Mouse (Mus musculus): ENCODE measurements at regions not wholly inside any gene's neighbourhood (a gene's known extent, or its start where the extent isn't known, plus 50 kb on each side); places are given as distances from the start of the nearest gene placed in this dataset.

DNA sequence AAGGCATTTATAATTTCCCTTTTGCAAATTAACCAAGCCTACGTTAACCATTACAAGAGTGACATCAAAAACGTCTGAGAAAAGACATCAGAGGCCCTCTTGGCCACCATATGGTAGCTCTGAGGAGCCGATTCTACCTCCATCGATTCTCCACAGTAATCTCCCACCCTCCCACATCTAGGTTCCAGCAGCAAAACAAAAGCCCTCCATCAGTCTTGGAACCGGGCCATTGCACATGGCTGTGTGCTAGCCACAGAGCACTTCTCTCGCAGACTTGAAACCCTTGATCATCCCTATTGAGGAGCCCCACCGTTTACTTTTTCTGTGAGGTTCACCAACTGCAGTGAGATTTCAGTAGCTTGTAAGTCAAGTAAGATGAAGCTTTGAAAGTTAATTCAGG, 310.5 kb upstream of the Adamts9 start:
- CTCF ChIA-PET, result no interaction called here

- CTCF ChIA-PET, result no interaction called here
These were observed 305.7 kb upstream of the Adamts9 start for GRCm38 (mm10) chr6:93248973-93249372.

DNA sequence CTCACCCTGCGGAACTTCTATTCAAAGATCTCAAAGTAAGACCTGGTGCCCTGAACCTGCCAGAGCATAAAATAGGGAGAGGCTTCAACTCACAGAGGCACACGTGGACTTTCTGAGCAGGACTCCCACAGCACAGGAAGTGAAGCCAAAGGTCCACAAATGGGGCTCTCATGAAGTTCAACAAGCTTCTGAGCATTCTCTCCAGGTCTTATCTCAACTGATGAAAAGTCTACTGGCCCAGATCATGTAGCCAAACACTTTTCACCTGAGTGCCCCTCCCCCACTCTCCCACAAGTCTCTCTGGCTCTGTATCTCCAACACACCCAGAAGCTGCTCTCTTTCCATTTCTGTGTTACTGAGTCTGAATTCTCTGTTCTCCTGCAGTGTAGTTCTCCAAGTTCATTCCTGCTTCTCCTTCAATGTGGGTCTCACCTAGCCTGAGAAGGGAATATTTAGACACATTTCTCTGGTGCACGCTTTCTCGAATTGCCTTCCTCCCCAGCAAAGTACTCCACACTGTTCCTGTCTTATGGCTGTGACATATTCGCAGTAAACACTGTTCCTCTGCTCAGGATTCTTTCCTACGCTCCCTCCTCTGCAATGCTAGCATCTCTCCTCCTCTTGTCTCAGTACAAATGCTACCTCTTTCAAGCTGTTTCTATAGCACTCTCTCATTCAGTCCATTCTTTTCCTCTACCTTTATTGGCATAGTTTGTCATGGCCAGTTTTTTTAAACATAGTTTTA, 303.4 kb upstream of the Adamts9 start:
- CTCF ChIA-PET, result no interaction called here

GRCm38 (mm10) chr6:93235550-93235949, 292.3 kb upstream of the Adamts9 start:
- CTCF ChIA-PET, result no interaction called here

- CTCF ChIA-PET, result no interaction called here
These were observed 289.3 kb upstream of the Adamts9 start for GRCm38 (mm10) chr6:93232636-93233035.

DNA sequence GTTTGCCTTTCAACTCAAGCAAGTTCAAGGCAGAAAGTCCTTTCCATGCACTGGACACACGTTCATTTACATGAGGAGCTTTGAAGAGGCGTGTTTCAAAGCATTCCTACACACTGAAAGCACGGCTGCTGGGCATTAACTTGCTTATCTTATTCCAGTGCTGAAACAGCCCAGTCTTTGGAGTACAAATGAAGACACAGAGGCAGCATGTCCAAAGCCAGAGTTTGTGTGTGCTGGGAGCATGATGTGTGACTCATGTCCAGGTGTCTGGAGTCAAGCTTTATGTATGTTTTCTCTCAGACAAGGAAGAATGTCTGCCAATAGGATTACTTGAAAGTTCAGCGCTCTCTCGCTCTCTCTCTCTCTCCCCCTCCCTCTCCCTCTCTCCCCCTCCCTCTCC, 287.2 kb upstream of the Adamts9 start:
- CTCF ChIA-PET, result no interaction called here

- CTCF ChIA-PET, result no interaction called here
These were observed 286.0 kb upstream of the Adamts9 start for GRCm38 (mm10) chr6:93229320-93229719.

GRCm38 (mm10) chr6:93223610-93224550, 280.6 kb upstream of the Adamts9 start:
- CTCF ChIA-PET, result interaction anchor here (0.6 kb wide), 1 partner anchor 45 kb away, joined by 9 read pairs; no protein-coding TSS in a partner anchor

- CTCF ChIA-PET, result no interaction called here
These were observed 274.8 kb upstream of the Adamts9 start for GRCm38 (mm10) chr6:93218015-93218593.

DNA sequence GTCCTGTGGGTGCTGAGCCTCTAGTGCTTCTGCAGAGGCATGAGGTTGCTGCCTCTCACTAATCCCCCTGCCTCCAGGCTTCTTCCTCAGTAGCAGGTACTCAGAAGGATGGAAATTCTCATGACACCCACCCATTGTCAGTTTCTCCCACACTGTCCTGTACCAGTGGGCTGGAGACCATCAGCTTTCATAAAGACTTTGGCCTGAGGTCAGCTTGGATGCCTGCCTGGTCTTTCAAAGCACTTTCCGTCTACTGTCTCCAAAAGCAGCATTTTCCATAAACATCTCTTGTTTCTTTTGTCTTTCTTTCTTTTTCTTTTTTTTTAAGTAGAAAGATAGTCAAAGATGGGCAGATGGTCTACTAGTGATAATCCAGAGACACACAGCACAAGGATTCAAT, 257.6 kb upstream of the Adamts9 start:
- CTCF ChIA-PET, result no interaction called here

DNA sequence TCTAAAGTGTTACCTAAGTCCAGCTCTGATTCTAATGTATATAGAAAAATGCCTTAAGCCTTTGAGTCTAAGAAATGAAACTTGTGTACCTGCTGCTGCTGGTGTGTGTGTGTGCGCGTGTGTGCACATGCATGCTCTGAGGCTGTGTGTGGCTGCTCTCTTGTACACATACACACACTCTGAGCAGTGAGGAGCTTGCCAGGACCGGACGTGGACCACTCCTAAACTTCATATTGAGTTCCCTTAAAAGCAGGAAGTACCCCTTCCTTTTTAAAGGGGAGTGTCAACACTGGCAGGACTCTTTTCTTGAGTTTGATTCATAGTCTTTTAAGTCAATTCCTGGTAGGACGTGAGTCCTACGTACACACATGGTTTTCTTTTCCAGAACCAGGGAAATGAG, 251.4 kb upstream of the Adamts9 start:
- CTCF ChIA-PET, result no interaction called here

DNA sequence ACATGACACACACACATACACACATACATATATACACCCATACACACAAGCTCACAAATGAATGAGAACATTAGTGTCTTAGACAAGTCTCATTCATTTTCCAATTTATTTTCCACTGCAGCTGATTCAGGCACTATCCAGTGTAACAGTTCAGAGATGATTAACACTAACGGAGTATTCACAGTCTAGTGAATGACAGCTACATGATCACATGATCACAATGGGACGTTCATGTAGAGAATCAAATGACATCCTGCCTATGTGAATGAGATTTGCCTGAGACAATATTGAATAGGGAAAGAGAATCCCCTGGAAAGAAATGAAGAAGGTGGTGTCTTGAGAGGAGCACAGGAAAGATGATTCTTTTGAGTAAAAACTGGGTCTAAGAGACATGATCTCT, 249.7 kb upstream of the Adamts9 start:
- CTCF ChIA-PET, result no interaction called here

DNA sequence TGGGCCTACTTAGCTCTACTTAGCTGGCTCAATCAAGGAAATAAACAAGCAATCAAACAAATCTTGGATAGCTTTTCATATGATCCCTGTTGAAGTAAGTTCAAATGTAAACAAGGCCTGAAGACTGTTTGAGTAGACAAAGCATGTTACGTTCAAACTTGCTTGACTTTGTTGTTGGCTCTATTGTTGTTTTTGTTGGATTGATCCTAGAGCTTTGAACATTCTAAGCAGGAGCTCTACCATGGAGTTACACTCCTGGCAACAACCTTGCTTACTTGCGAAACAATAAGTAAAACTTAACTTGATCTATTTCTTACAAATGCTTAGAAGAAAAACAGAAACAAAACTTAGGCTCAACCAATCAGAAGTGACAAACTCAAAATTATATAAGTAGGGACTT, 247.7 kb upstream of the Adamts9 start:
- CTCF ChIA-PET, result no interaction called here

DNA sequence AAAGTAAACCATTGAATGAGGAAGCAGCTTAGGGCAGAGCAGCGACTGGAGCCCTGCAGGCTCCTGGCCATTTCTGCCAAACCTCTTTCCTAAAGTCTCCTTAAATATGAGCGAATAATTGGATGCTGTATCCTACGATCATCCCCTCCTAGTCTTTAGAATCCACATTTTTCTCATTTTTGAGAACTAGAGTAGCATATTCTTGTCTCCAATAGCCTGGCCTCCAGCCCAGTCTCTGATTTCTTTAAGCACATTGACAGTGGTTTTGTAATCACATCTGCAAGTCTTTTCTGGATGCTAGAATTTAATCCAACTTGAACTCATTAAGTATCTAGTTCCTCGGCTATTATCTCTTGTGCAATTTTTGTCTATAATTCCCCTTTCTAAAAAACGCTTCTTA, 225.2 kb upstream of the Adamts9 start:
- CTCF ChIA-PET, result no interaction called here

GRCm38 (mm10) chr6:93167281-93167680, 224.0 kb upstream of the Adamts9 start:
- CTCF ChIA-PET, result no interaction called here

- CTCF ChIA-PET, result no interaction called here
These were observed 222.7 kb upstream of the Adamts9 start for GRCm38 (mm10) chr6:93165942-93166341.

GRCm38 (mm10) chr6:93152431-93153208, 209.3 kb upstream of the Adamts9 start:
- CTCF ChIA-PET, result no interaction called here

DNA sequence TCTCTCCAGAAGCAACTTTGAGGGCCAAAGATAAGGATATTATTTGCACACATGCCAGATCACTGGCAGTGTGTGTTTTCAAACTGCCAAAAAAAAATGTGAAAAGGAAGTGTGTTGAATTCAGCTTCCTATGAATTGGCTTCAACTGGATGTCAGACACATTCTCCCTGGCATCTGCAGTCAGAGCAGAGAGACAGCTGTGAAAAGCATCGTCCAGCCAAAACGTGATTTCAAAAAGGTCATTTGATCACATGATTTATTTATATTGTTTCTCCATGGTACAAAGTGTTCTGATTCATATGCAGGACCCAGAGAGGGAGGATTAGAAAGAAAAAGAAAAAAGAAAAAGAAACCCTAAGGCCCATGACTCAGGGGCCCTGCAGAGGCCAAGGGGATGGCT, 207.2 kb upstream of the Adamts9 start:
- CTCF ChIA-PET, result no interaction called here

DNA sequence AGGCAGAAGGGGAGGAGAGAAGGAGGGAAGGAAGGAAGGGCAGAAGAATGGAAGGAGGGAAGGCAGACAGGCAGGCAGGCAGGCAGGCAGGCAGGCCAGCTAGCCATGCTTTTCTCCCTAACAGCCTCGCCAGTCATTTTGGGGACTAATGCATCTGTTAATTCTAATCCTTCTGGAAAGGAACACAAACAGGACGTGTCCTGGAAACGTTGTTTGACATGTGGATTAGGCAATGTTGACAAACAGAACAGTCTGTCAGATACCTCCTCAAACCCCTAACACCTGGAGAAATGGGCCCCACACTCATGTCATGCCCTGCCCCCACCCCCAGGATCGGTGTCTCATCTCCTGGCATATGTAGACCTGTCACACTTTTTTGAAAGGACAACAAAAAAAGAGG, 206.7 kb upstream of the Adamts9 start:
- CTCF ChIA-PET, result no interaction called here

DNA sequence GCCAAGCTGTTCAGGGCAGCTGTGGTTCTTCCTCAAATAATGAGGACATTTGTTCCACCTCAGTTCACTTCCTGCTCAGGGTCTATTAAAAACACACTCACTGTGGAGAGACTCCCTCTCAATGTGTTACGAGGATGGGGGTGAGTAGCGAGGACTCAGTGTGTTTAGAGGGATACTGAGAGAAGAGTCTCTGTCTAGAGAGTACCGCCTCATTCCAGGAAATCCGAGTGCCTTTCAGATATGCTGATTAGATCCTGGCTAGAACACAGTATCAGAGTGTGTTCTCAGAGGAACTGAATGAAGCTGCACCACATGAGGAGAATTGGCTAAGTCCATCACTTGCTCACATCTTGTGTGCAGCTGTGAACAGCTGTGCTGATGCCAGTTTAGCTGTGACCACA, 197.0 kb upstream of the Adamts9 start:
- CTCF ChIA-PET, result no interaction called here

DNA sequence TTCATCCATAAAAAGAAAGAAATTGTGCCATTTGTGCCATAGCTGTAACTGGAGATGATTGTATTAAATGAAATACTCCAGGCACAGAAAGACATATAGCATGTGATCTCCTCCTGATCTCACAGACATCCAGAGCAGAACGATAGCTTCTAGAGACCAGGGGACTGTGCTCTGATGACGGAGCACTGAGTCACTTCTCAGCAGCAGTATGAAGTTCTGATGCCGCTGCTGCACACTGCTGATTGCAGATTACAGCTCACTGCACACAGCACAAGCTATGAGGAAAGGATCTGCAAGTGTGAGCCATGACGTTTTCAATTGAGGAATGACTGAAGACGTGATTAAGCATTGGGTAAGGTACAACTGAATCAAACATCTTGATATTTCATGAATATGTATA, 190.6 kb upstream of the Adamts9 start:
- CTCF ChIA-PET, result no interaction called here
